Mouse (Mus musculus): ENCODE measurements around the gene Hpdl. TPM values are rescaled to one million over a fixed set of nuclear protein-coding genes. Genes with fewer than 3 reads are reported as not detected.

Gene Hpdl
- polyA plus RNA-seq, 1 experiment from 2014 or later: 0.52 TPM

DNA sequence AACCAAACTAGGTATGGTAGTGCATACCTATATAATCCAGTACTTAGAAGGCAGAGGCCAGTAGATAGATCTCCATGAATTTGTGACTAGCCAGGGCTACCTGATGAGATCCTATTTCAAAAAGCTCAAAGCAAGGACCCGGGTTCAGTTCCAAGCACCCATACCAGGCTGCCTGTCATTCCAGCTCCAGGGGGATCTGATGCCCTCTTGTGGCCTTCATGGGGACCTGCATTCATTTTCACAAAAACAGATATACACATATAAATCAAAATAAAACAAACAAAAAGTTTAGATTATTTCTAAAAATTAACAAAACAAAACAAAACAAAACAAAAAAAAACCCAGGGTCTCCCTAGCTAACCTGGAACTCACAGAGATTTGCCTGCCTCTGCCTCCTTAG, 34.9 kb downstream of the Hpdl start:
- Histone ChIP-seq H3K9ac (replicated peaks; ENCODE audit: low read depth, low read length) (no peak overlapping the region), H3K27me3 (replicated peaks; ENCODE audit: control insufficient read depth, insufficient read depth, low read length) (no peaks in the 10 kb centered on the region), H3K9me3 (ENCODE audit: control insufficient read depth, low read length) (no peaks in the 10 kb centered on the region), H3K27ac (ENCODE audit: low read length) (no peak overlapping the region), H3K4me1 (replicated peaks; ENCODE audit: control insufficient read depth, insufficient read depth, low read length) (no peaks in the 10 kb centered on the region), H3K36me3 (ENCODE audit: control insufficient read depth, insufficient read depth) (no peaks in the 10 kb centered on the region), H3K4me3 (replicated peaks; ENCODE audit: low read length) (no peak overlapping the region), H3K4me2 (ENCODE audit: low read length) (no peak overlapping the region)
- no peak for ATAC-seq
- WGBS: 93% methylated on average over 1 of the region's 1 CpGs

DNA sequence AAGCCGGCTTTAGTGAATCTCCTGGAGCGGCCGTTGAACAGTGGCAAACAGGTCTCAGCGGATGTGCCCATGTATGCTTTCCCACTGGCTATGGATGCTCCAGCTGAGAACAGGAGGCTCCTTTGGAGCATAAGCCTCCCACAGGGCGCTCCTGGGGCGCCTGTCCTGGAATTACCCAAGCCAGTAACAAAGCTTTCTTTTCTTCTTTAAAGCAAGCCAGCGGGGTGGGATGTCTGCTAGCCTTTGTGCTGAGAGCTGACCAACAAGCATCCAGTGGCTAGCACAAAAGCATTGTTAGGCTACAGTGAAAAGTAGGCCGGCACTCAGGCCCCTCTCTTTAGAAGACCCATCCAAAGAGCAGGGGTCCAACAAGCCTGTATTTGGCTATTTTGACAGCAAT, 39.3 kb downstream of the Hpdl start:
- H3K9ac ChIP-seq (replicated peaks; ENCODE audit: low read depth, low read length): no peak overlapping the region
- no peak overlapping the region for H3K4me2 ChIP-seq (ENCODE audit: low read length)
- no peaks in the 10 kb centered on the region for H3K27me3 ChIP-seq (replicated peaks; ENCODE audit: control insufficient read depth, insufficient read depth, low read length)
- no peak for ATAC-seq
- no peak overlapping the region for H3K4me3 ChIP-seq (replicated peaks; ENCODE audit: low read length)
- 9% methylated on average over 8 of the region's 8 CpGs for WGBS
- no peaks in the 10 kb centered on the region for H3K36me3 ChIP-seq (ENCODE audit: control insufficient read depth, insufficient read depth)
- H3K9me3 ChIP-seq (ENCODE audit: control insufficient read depth, low read length): no peaks in the 10 kb centered on the region
- no peaks in the 10 kb centered on the region for H3K4me1 ChIP-seq (replicated peaks; ENCODE audit: control insufficient read depth, insufficient read depth, low read length)
- no peak overlapping the region for H3K27ac ChIP-seq (ENCODE audit: low read length)

- 50% methylated on average over 2 of the region's 2 CpGs for WGBS
- no peak for ATAC-seq
- H3K9me3 ChIP-seq (ENCODE audit: control insufficient read depth, low read length): no peaks in the 10 kb centered on the region
- no peak overlapping the region for H3K27ac ChIP-seq (ENCODE audit: low read length)
- no peaks in the 10 kb centered on the region for H3K27me3 ChIP-seq (replicated peaks; ENCODE audit: control insufficient read depth, insufficient read depth, low read length)
- no peaks in the 10 kb centered on the region for H3K4me1 ChIP-seq (replicated peaks; ENCODE audit: control insufficient read depth, insufficient read depth, low read length)
- no peak overlapping the region for H3K9ac ChIP-seq (replicated peaks; ENCODE audit: low read depth, low read length)
- no peak overlapping the region for H3K4me3 ChIP-seq (replicated peaks; ENCODE audit: low read length)
- H3K36me3 ChIP-seq (ENCODE audit: control insufficient read depth, insufficient read depth): no peaks in the 10 kb centered on the region
- no peak overlapping the region for H3K4me2 ChIP-seq (ENCODE audit: low read length)
Observed at GRCm38 (mm10) chr4:116781366-116781765, 40.1 kb downstream of the Hpdl start.

- Histone ChIP-seq H3K27me3 (replicated peaks; ENCODE audit: control insufficient read depth, insufficient read depth, low read length) (no peaks in the 10 kb centered on the region), H3K36me3 (ENCODE audit: control insufficient read depth, insufficient read depth) (no peaks in the 10 kb centered on the region), H3K27ac (ENCODE audit: low read length) (no peak overlapping the region), H3K4me3 (replicated peaks; ENCODE audit: low read length) (no peak overlapping the region), H3K9ac (replicated peaks; ENCODE audit: low read depth, low read length) (no peak overlapping the region), H3K4me2 (ENCODE audit: low read length) (no peak overlapping the region), H3K4me1 (replicated peaks; ENCODE audit: control insufficient read depth, insufficient read depth, low read length) (no peaks in the 10 kb centered on the region), H3K9me3 (ENCODE audit: control insufficient read depth, low read length) (no peaks in the 10 kb centered on the region)
- WGBS: 78% methylated on average over 2 of the region's 2 CpGs
- no peak for ATAC-seq
Observed at GRCm38 (mm10) chr4:116780541-116780940, 41.0 kb downstream of the Hpdl start.

DNA sequence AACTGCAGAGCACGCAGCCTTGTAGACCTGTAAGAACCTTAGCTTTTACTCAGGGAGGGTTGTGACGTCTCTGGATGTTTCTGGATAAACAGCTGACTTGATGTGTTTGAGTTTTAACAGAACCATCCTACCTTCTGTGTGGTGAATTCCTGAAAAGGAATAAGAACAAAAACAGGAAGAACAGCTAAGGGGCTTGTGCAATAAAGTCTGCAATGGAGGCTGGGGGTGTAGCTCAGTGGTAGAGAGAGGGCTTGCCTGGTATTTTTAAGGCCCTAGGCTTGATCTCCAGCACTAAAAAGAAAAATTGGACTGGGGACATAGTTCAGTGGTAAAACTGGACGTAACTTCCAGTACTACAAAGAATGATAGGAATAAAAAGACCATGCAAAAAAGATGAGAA, 44.4 kb downstream of the Hpdl start:
- H3K4me1 ChIP-seq (replicated peaks; ENCODE audit: control insufficient read depth, insufficient read depth, low read length): no peaks in the 10 kb centered on the region
- H3K27me3 ChIP-seq (replicated peaks; ENCODE audit: control insufficient read depth, insufficient read depth, low read length): no peaks in the 10 kb centered on the region
- H3K4me2 ChIP-seq (ENCODE audit: low read length): no peak overlapping the region
- H3K9me3 ChIP-seq (ENCODE audit: control insufficient read depth, low read length): no peaks in the 10 kb centered on the region
- no peaks in the 10 kb centered on the region for H3K36me3 ChIP-seq (ENCODE audit: control insufficient read depth, insufficient read depth)
- no peak overlapping the region for H3K9ac ChIP-seq (replicated peaks; ENCODE audit: low read depth, low read length)
- no peak for ATAC-seq
- no peak overlapping the region for H3K27ac ChIP-seq (ENCODE audit: low read length)
- 91% methylated on average over 3 of the region's 3 CpGs for WGBS
- no peak overlapping the region for H3K4me3 ChIP-seq (replicated peaks; ENCODE audit: low read length)

DNA sequence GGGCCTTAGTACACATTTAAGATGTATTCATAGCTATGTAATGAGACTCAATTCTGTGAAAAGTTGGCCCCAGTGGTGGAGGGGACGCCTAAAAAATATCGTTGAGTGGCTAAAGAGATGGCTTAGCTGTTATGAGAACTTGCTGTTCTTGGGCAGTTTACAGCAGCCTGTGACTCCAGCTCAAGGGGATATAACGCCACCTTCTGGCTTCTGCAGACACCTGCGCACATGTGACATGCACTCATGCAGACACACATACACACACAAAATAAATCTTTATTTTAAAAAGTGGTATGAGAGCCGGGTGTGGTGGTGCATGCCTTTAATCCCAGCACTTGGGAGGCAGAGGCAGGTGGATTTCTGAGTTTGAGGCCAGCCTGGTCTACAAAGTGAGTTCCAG, 45.1 kb downstream of the Hpdl start:
- Histone ChIP-seq H3K9me3 (ENCODE audit: control insufficient read depth, low read length) (no peaks in the 10 kb centered on the region), H3K4me1 (replicated peaks; ENCODE audit: control insufficient read depth, insufficient read depth, low read length) (no peaks in the 10 kb centered on the region), H3K27ac (ENCODE audit: low read length) (no peak overlapping the region), H3K4me3 (replicated peaks; ENCODE audit: low read length) (no peak overlapping the region), H3K4me2 (ENCODE audit: low read length) (no peak overlapping the region), H3K9ac (replicated peaks; ENCODE audit: low read depth, low read length) (no peak overlapping the region), H3K36me3 (ENCODE audit: control insufficient read depth, insufficient read depth) (no peaks in the 10 kb centered on the region), H3K27me3 (replicated peaks; ENCODE audit: control insufficient read depth, insufficient read depth, low read length) (no peaks in the 10 kb centered on the region)
- ATAC-seq: no peak
- WGBS: 95% methylated on average over 5 of the region's 5 CpGs

Other genes starting within 250 kb of the Hpdl start
- gene Ccdc17, start 225.1 kb downstream of the Hpdl start, polyA plus RNA-seq (2015; fragmentation: Nextera tagmentation; extraction: Ambion mirVana): 1.9 and 3.6 TPM in 2 replicates
- 127 and 131 TPM in 2 replicates for gene Nasp, start 193.8 kb downstream of the Hpdl start, polyA plus RNA-seq (2015; fragmentation: Nextera tagmentation; extraction: Ambion mirVana)
- 794 and 796 TPM in 2 replicates for gene Akr1a1, start 170.0 kb downstream of the Hpdl start, polyA plus RNA-seq (2015; fragmentation: Nextera tagmentation; extraction: Ambion mirVana)
- 455 and 488 TPM in 2 replicates for gene Prdx1, start 136.2 kb downstream of the Hpdl start, polyA plus RNA-seq (2015; fragmentation: Nextera tagmentation; extraction: Ambion mirVana)
- gene Mmachc, start 113.3 kb downstream of the Hpdl start, polyA plus RNA-seq (2015; fragmentation: Nextera tagmentation; extraction: Ambion mirVana): 24.9 and 27.8 TPM in 2 replicates
- gene Ccdc163, start 113.2 kb downstream of the Hpdl start, polyA plus RNA-seq (2015; fragmentation: Nextera tagmentation; extraction: Ambion mirVana): 14.1 and 14.8 TPM in 2 replicates
- 4.3 and 5.2 TPM in 2 replicates for gene Tesk2, start 100.8 kb downstream of the Hpdl start, polyA plus RNA-seq (2015; fragmentation: Nextera tagmentation; extraction: Ambion mirVana)
- 32.6 and 36.7 TPM in 2 replicates for gene Toe1, start 14.1 kb downstream of the Hpdl start, polyA plus RNA-seq (2015; fragmentation: Nextera tagmentation; extraction: Ambion mirVana)
- 8.4 and 10.2 TPM in 2 replicates for gene Mutyh, start 14.0 kb downstream of the Hpdl start, polyA plus RNA-seq (2015; fragmentation: Nextera tagmentation; extraction: Ambion mirVana)
- gene Zswim5, start 55.7 kb upstream of the Hpdl start, polyA plus RNA-seq (2015; fragmentation: Nextera tagmentation; extraction: Ambion mirVana): 8.8 and 9.1 TPM in 2 replicates
- gene Urod, start 172.7 kb upstream of the Hpdl start, polyA plus RNA-seq (2015; fragmentation: Nextera tagmentation; extraction: Ambion mirVana): 59.1 and 63.4 TPM in 2 replicates
- 27.4 and 27.7 TPM in 2 replicates for gene Hectd3, start 173.6 kb upstream of the Hpdl start, polyA plus RNA-seq (2015; fragmentation: Nextera tagmentation; extraction: Ambion mirVana)
- gene Eif2b3, start 197.7 kb upstream of the Hpdl start, polyA plus RNA-seq (2015; fragmentation: Nextera tagmentation; extraction: Ambion mirVana): 42.1 and 42.2 TPM in 2 replicates

Measured in forebrain, embryonic 16.5 days (tissue).